Mouse (Mus musculus): Measurements from ENCODE around the gene Lmna.

GRCm38 (mm10) chr3:88548180-88548917 is 38.6 kb upstream of the Lmna start, which contains the start of gene Rab25:
- TF ChIP-seq CTCF (IDR thresholded peaks at IDR 0.05; ENCODE audit: low read depth, low read length) (no peak), POLR2A (IDR thresholded peaks at IDR 0.05; ENCODE audit: extremely low read depth, insufficient read depth, low read length) (no peak)

Data from liver, adult 2 months (tissue).